Mouse (Mus musculus) gonadal fat pad, adult 2 months (tissue): ENCODE results near the gene Tuft1. TPM values are rescaled to one million over a fixed set of nuclear protein-coding genes. Genes with fewer than 3 reads are reported as not detected.
"Not testable (repeated sequence)": the region's sequence is repeated elsewhere in the genome, so short reads cannot be mapped to it uniquely, and the experiment has no call there.

ENCODE experiments used
- DNase-seq: peaks from one replicate; pipeline ENCODE4 v3.0.0-alpha.2; 2012; ENCODE audit warnings: low read depth
- polyA plus RNA-seq: library from polyadenylated mRNA; depleted of rRNA; stranded (reverse); fragments of >200 nt; gene quantifications from 2 replicates; pipeline ENCODE4 v1.2.3, GENCODE M21; 2012; rRNA removed

The Tuft1 gene
- 10.5 and 10.7 TPM in 2 replicates for polyA plus RNA-seq

- not testable (repeated sequence) for DNase-seq
These were observed at the start of gene Tuft1 for GRCm38 (mm10) chr3:94658740-94659095. TSS of gene Tuft1 (minus strand) at chr3:94658872.

DNA sequence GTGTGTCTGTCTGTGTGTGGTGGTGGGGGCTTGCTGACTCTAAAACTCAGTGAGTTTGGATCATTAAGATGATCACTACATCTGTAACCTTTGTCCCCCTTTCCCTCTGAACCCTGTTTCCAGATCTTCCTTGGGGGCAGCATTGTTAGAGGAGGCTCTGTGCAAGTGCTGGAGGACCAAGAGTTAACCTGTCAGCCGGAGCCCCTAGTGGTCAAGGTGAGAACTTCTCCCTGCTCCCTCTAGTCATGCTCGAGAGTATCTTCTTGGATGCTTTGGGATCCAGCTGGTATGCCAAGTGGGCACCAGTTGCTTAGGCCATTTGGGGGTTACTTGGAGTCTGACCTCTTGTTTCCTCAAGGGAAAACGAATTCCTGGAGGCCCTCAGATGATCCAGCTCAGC, 44.7 kb upstream of the Tuft1 start:
- DNase-seq: not testable (repeated sequence)

GRCm38 (mm10) chr3:94702856-94703255, 44.2 kb upstream of the Tuft1 start:
- no peak for DNase-seq

GRCm38 (mm10) chr3:94702163-94702810, 43.6 kb upstream of the Tuft1 start:
- not testable (repeated sequence) for DNase-seq

GRCm38 (mm10) chr3:94696257-94696656, 37.6 kb upstream of the Tuft1 start:
- DNase-seq: not testable (repeated sequence)

DNA sequence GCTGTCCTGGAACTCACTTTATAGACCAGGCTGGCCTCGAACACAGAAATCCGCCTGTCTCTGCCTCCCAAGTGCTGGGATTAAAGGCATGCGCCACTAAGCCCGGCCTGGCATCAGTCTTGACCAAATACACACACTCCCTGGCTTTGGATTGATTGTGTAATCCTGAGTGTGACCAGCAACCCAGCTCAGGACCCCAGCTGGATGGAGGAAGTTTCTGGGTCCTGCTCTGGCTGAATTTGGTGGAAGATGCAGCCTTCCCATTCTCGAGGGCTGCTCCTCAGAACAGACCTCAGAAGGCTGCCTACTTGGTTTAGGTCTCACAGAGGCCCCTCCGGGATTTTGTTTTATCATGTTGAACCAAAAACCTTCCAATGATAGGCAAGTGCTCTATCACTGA, 36.9 kb upstream of the Tuft1 start:
- DNase-seq: not testable (repeated sequence)

DNA sequence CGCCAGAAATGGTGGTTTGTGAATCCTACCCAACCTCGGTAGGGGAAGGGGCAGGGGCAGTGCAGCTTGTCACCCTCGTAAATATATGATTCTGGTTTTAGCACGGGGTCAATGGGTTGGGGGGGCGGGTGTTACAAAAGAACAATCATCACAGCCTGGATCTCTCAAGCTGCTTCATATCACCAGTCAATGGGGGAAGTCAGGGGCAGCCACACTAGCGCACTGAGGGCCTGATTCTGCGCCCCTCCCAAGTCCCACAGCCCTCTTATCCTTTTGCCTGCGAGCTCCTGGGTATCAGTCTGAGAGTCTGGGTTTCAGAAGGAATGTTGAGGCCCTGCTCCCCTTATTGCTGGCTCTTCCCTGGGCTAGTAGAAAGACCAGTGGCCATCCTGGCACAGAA, 35.2 kb upstream of the Tuft1 start:
- not testable (repeated sequence) for DNase-seq

GRCm38 (mm10) chr3:94693329-94693825, 34.7 kb upstream of the Tuft1 start, which contains the start of gene Selenbp2:
TSS of gene Selenbp2 (plus strand) at chr3:94693556.
- no peak for DNase-seq

GRCm38 (mm10) chr3:94691694-94692093, 33.0 kb upstream of the Tuft1 start:
- DNase-seq: not testable (repeated sequence)

- no peak for DNase-seq
These were observed 32.1 kb upstream of the Tuft1 start for GRCm38 (mm10) chr3:94690616-94691247.

- DNase-seq: not testable (repeated sequence)
These were observed 31.5 kb upstream of the Tuft1 start for GRCm38 (mm10) chr3:94690162-94690561.

GRCm38 (mm10) chr3:94689195-94689594, 30.5 kb upstream of the Tuft1 start:
- not testable (repeated sequence) for DNase-seq

DNA sequence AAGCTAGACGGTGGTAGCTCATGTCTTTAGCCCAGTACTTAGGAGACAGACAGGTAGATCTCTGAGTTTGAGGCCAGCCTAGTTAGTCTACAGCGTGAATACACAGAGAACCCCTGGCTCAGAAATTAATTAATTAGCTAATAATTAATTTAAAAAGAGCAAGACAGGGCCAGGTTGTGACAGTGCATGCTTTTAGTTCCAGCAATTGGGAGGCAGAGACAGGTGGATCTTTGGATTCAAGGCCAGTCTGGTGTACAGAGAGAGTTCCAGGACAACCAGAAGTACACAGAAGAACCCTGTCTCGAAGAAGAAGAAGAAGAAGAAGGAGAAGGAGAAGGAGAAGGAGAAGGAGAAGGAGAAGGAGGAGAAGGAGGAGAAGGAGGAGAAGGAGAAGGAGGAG, 30.0 kb upstream of the Tuft1 start:
- not testable (repeated sequence) for DNase-seq

DNA sequence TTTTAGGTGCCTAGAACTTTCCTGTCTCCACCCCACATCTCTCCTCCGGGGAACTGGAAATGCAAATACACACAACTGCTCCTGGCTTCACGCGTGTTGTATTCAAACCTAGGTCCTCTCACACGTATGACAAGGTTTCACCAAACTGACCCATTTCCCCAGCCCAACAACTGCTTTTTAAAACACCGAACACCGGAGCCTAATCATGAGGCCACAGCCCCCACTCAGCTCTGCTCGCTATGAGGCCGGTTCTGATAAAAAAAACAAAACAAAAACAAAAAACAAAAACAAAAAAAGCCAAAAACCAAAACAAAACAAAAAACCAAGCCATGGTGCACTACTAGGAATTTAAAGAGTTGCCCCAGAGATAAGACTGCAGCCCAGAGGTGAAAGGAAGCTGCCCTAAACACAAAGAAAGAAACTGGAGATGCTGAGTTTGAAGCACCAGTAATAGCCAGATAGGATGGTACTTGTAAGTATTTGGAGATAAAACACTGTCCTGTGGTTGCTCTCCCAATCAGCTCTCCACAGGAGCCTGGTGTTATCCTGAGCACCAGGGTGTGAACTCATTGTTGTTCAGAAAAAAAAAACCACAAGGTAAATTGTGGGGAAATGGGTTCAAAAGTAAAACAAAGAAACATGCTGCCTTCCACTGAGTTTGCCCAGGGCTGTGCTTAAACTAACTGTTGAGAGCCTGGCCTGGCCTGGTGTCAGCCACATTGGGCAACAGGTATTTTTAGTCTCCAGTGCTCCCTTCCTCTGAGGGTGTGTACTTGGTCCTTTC, 27.5 kb upstream of the Tuft1 start:
- not testable (repeated sequence) for DNase-seq

- no peak for DNase-seq
These were observed 25.0 kb upstream of the Tuft1 start for GRCm38 (mm10) chr3:94683646-94684045.

DNA sequence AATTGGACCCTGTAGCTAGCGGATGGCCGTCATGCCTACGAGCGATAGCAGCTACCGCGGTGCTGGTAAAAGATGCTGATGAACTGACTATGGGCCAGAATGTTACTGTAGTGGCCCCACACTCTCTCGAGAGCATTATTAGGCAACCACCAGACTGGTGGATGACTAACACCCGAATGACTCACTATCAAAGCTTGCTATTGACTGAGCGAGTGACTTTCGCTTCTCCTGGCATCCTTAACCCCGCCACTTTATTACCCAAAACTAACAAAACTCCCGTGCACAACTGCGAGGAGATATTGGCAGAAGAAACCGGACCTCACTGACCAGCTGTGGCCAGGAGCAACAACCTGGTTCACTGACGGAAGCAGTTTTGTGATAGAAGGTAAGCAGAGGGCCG, 22.1 kb upstream of the Tuft1 start:
- DNase-seq: no peak

DNA sequence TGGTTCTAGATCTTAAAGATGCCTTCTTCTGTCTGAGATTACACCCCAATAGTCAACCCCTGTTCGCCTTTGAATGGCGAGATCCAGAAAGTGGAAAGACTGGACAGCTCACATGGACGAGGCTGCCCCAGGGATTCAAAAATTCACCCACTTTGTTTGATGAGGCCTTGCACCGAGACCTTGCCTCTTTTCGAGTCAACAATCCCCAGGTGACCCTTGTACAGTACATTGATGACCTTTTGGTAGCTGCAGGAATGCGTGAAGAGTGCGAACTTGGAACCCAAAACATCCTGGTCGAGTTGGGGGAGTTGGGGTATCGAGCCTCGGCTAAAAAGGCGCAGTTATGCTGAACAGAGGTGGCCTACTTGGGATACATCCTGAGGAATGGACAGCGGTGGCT, 21.4 kb upstream of the Tuft1 start:
- DNase-seq: not testable (repeated sequence)

- DNase-seq: no peak
These were observed 20.7 kb upstream of the Tuft1 start for GRCm38 (mm10) chr3:94679351-94679841.

DNA sequence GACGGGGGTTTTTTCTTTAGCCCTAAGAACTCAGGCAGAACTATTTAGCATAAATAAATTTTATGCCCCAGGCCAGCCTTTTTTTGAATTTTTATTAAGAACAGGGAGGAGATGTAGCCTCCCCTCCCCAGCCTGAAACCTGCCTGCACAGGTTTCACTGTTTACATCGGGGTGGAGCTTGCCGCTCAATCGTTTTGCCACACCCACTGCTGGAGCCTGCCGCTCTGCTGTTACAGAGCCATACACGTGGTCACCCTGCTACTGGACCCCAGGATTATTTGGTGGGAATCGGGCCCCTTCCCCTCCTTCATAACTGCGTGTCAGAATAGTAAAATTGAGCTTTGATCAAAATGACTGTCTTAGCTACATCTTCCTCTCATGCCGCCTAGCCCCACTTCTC, 16.4 kb upstream of the Tuft1 start:
- DNase-seq: not testable (repeated sequence)

DNA sequence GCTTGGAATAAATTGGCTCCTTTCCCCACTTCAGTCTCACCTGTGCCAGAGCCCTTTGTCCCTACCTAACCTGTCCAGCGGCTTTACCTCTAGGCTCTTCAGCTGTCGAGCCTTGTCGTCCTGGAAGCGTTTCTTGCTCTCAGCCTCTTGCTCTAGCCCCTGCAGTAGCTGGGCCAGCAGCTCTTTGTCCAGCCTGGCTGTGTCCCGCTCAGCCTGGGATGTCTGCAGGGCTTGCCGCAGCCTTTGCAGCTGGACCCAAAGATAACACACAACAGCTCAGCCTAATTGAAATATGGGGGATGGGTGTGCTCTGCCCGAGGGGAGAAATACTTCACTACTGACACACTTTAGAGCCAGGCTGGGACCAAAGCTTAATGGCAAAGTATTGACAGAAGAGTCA, 7.2 kb upstream of the Tuft1 start:
- DNase-seq: not testable (repeated sequence)

GRCm38 (mm10) chr3:94665060-94665802, 6.6 kb upstream of the Tuft1 start:
- DNase-seq: not testable (repeated sequence)
